Mouse (Mus musculus): ENCODE data around the gene Zfp91.

- no peak for TF ChIP-seq TAL1 (IDR thresholded peaks at IDR 0.05; ENCODE audit: low read length)
- TF ChIP-seq GATA1 (IDR thresholded peaks at IDR 0.05; ENCODE audit: low read length) = no peak
These were observed 3.6 kb downstream of the Zfp91 start for GRCm38 (mm10) chr19:12792374-12792773.

Measured in erythroblast, embryonic 14.5 days (primary cell).